Mouse (Mus musculus) ovary, postnatal 10 days (tissue): ENCODE data around the gene Csf3r.

ENCODE experiments used
- DNase-seq: peaks from one replicate; pipeline ENCODE4 v3.0.0; 2022; ENCODE audit warnings: low spot score

The Csf3r gene

GRCm38 (mm10) chr4:126057207-126058133, 33.1 kb downstream of the Csf3r start:
- DNase-seq: no peak

GRCm38 (mm10) chr4:126058134-126058996, 34.0 kb downstream of the Csf3r start, which contains the start of gene Oscp1:
Gene Oscp1, plus strand, starts transcription at chr4:126058565.
- DNase-seq: peak; percentile 73

DNA sequence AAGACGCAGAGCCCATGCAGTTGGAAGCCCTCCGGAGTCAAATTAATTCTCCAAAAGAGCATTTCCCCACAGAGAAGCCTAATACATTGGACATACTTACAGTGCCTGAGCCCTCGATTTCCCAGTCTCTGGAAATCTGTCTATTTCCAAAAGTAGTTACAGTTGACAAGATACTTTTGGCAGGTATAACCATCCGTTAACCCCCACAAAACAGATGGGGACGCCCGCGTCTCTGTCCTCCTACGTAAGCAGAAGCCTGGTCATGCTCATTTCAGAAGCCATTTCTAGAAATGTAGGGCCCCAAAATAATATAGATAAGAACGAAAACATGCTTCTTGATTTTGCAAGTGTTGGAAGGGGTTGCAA, 34.6 kb downstream of the Csf3r start:
- DNase-seq: no peak

- DNase-seq: no peak
These were observed 38.5 kb downstream of the Csf3r start for GRCm38 (mm10) chr4:126062856-126063255.

GRCm38 (mm10) chr4:126065241-126065640, 40.9 kb downstream of the Csf3r start:
- DNase-seq: no peak

- no peak for DNase-seq
These were observed 43.2 kb downstream of the Csf3r start for GRCm38 (mm10) chr4:126067401-126068077.

DNA sequence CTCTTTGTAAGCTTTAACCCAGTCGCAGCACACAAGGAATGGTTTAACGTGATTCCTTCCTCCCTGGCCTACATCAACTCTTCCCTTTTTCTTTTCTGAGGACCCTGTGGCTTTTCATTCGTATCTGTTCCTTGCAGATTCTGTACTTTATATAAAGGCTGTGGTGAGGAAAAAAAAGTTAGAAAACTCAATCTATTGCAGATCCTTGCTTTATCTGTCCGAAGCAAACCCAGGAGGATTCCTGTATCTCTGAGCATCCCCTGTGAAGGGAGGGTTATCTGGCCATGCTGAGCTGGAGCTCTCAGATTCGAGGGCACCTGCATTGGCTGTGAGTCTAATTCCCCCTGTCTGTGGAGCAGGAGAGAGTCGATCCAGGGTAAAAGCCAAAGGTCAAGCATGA, 44.5 kb downstream of the Csf3r start:
- DNase-seq: no peak

GRCm38 (mm10) chr4:126077833-126078232, 53.5 kb downstream of the Csf3r start:
- no peak for DNase-seq

- DNase-seq: no peak
These were observed 54.9 kb downstream of the Csf3r start for GRCm38 (mm10) chr4:126079266-126079665.

- DNase-seq: no peak
These were observed 57.3 kb downstream of the Csf3r start for GRCm38 (mm10) chr4:126081601-126082000.

DNA sequence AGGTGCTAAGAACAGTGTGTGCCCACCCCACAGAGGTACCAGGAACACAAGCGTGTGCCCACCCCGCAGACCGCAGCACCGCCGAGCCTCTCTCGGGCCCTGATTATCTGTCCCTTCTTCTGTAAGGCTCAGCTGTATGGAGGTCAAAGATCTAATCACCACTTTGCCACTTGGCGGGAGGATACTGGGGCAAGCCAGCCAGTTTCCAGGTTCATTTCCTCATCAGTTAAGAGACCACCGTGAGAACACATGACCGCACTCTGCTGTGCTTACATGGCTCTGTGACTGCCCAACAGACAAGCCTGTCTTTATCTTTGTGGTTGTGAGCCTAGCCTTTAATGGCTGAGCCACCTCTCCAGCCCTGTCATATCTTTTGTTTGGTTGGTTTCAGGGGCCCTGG, 58.7 kb downstream of the Csf3r start:
- DNase-seq: no peak

DNA sequence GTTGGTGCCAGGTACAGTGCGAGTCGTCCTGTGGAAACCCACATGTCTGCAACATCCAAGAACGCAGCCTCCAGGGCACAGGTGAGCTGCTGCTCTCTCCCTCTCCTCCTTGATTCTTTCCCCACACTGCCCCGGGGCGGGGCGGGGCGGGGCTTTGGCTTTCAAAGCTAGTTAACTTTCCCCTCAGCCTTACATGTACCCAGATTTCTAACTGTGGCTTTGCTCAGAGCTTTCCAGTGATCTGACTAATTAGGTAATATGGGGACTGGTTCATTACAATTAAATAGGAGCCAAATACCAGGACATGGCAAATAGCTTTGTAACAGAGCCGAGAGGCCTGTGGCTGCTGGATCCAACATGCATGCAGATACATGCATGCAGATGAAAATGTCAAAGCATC, 60.0 kb downstream of the Csf3r start:
- no peak for DNase-seq

DNA sequence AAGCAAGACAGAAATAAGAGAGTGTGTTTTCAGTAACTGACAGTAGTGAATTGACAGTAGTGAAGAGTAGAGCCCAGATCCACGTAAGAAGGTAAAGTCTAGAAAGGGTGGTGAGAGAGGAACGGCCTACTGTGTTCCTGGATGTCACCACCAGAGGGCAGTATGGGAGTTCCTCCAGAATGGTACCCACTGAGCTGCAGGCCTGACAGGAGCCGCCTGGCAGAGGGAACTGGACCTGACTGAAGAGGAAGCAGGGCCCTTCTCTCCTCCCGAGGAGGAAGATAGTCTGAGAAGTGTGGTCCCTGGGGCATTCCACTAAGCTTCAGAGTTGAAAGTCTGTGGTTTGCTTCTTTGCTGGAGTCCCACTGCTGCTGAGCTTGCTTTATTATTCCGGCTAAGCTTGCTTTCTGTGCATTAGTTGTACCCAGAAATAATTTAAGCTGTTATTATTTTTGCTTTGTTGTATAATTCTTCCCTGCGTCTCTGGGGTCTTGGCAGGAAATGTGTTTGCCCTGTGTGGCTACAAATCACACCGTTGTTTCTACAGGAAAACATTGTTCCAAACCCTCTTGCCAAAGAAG, 61.7 kb downstream of the Csf3r start:
- DNase-seq: peak; percentile 66

DNA sequence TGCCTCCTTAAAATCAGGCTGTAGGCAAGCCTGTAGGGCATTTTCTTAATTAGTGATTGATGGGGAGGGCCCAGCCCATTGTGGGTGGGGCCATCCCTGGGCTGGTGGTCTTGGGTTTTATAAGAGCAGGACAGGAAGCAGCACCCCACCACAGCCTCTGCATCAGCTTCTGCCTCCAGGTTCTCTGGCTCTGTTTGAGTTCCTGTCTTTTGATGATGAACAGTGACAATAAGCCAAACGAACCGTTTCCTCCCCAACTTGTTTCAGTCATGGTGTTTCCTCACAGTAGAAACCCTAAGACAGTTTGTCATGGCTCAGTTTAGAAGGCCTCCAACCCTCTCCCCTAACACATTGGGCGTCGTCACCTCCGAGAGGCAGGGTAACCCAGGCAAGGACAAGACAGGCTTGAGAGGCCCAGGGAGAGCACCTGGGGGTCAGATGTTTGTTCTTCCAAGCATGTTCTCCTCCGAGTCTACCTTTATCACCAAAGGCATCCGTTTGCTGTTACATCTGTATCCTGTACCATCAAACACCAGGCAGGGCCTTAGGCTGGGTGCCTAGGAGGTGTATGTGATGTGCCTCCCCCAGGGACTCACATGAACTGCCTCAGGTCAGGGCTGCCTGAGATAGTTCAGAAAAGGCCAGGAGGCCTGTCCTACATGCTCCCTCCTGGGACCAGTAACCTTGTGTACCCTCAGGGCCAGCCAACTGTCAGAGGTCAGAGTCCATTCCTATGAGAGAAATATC, 65.9 kb downstream of the Csf3r start:
- DNase-seq: no peak

- DNase-seq: no peak
These were observed 66.4 kb downstream of the Csf3r start for GRCm38 (mm10) chr4:126090848-126091124.

GRCm38 (mm10) chr4:126091873-126092272, 67.5 kb downstream of the Csf3r start:
- DNase-seq: no peak
